Mouse (Mus musculus) forebrain, embryonic 13.5 days (tissue): ENCODE measurements around the gene Prpf8. TPM values are rescaled to one million over a fixed set of nuclear protein-coding genes. Genes with fewer than 3 reads are reported as not detected.
"Not testable (repeated sequence)": the region's sequence is repeated elsewhere in the genome, so short reads cannot be mapped to it uniquely, and the experiment has no call there.

Source experiments
- ATAC-seq: fragments of 200-750 bp; cut with Nextera tagmentation; 2 replicates; pipeline ENCODE4 v1.8.0; 2017
- H3K27ac ChIP-seq: fragments of 300-500 bp; sonication (generic); 2 replicates; pipeline ENCODE4 v1.5.1; 2015; ENCODE audit warnings: inconsistent platforms, mild to moderate bottlenecking, moderate library complexity
- H3K27me3 ChIP-seq: fragments of 300-500 bp; sonication (generic); 2 replicates; pipeline ENCODE4 v1.6.1; 2015; ENCODE audit warnings: mild to moderate bottlenecking, inconsistent platforms
- H3K36me3 ChIP-seq: fragments of 300-500 bp; sonication (generic); 2 replicates; pipeline ENCODE4 v1.6.1; 2015; ENCODE audit warnings: mild to moderate bottlenecking, inconsistent platforms; ENCODE audit not compliant: poor library complexity, severe bottlenecking
- H3K4me1 ChIP-seq: fragments of 300-500 bp; sonication (generic); 2 replicates; pipeline ENCODE4 v1.6.1; 2015; ENCODE audit warnings: inconsistent platforms
- H3K4me2 ChIP-seq: fragments of 300-500 bp; sonication (generic); 2 replicates; pipeline ENCODE4 v1.6.1; 2015; ENCODE audit warnings: inconsistent platforms, mild to moderate bottlenecking, moderate library complexity
- H3K4me3 ChIP-seq: fragments of 300-500 bp; sonication (generic); 2 replicates; pipeline ENCODE4 v1.5.1; 2015; ENCODE audit warnings: mild to moderate bottlenecking, inconsistent platforms
- H3K9ac ChIP-seq: fragments of 300-500 bp; sonication (generic); 2 replicates; pipeline ENCODE4 v1.6.1; 2015; ENCODE audit warnings: mild to moderate bottlenecking, inconsistent platforms
- H3K9me3 ChIP-seq: fragments of 300-500 bp; sonication (generic); replicated peaks from 2 replicates; pipeline ENCODE4 v1.6.1; 2016; ENCODE audit warnings: inconsistent platforms
- WGBS: fragments of 180-500 bp; shearing (Covaris S2); methylation state at CpG from one replicate; pipeline ENCODE4 v1.1.7; 2015; 5-methylcytosine and 5-hydroxymethylcytosine counted together
- polyA plus RNA-seq: library from polyadenylated mRNA; unstranded; fragments of >200 nt; fragmentation: Nextera tagmentation; extraction: Ambion mirVana; gene quantifications from 2 replicates; pipeline ENCODE4 v1.2.1, GENCODE M21; 2015

The Prpf8 gene
- polyA plus RNA-seq, 1 experiment from 2014 or later: 56.3 TPM

DNA sequence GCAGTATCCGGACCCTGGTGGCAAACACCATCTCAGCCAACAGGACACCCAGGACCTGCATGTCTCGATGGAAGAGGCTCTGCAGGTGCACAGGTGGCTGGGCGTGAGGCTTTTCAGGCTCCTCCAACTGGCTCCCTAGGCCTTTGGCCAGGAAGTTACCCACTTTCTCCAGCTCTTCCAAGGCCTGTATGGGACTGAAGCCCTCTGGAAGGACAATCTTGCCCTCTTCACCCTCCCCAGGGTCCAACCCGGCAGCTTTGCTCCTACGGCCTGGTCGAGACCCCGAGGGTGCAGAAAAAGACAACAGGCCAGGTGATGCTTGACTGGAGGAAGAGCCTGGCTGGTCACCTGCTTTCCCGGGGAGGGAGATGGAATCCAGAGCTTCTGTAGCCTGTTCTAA lies 34.5 kb upstream of the Prpf8 start:
- no peak overlapping the region for H3K4me3 ChIP-seq
- peaks cover 41% of the 10 kb centered on the region for H3K36me3 ChIP-seq
- peaks cover 18% of the 10 kb centered on the region for H3K4me1 ChIP-seq
- no peak overlapping the region for H3K27ac ChIP-seq
- no peak overlapping the region for H3K4me2 ChIP-seq
- WGBS: 89% methylated on average over 8 of the region's 8 CpGs
- H3K9ac ChIP-seq: 0 out of 2 replicates have a peak overlapping the region, but pooled peaks have one; percentile 8
- 0 out of 2 replicates have a peak, but pooled peaks cover 5% of the 10 kb centered on the region for H3K27me3 ChIP-seq
- H3K9me3 ChIP-seq: no peaks in the 10 kb centered on the region
- no peak for ATAC-seq

DNA sequence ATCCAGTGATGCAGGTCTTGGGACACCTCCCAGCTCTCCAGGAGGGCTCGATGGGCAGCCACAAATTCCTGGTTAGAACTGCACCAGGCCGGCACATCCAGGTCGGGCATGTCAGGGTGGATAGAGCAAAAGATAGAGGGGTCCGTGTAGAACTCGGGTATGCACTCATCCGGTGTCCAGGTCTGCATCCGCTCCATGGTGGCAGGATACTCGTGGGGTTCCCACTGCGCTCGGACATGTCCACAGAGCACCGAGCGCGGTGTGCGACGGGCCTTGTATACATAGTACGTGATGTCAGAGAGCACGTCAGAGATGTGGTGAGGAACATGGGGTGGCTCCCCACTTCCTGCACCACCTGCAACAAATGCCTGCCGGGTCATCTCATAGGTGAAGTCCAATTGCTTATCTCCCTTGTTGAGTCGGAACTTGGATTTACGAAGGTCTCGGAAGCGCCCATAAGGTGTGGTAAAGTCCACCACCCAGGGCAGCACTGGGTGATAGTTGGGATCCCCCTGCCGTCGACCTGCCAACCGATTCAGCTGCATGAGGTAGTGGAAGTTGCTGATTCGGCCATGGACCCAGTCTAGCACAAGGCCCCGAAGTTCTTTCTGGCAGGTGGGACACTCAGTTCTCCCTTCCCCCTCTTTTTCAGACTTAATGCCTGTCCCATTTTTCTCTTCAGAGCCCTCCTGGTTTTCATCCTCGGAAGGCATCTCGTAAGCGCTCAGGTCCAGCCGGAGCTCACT lies 33.6 kb upstream of the Prpf8 start:
- no peak overlapping the region for H3K4me3 ChIP-seq
- peaks cover 18% of the 10 kb centered on the region for H3K4me1 ChIP-seq
- peaks cover 35% of the 10 kb centered on the region for H3K36me3 ChIP-seq
- no peak overlapping the region for H3K9ac ChIP-seq
- no peak overlapping the region for H3K27ac ChIP-seq
- 92% methylated on average over 31 of the region's 31 CpGs for WGBS
- no peak for ATAC-seq
- H3K9me3 ChIP-seq: no peaks in the 10 kb centered on the region
- peak overlapping the region; percentile 97; the same call in 1 of the 2 replicates for H3K4me2 ChIP-seq
- H3K27me3 ChIP-seq: 0 out of 2 replicates have a peak, but pooled peaks cover 5% of the 10 kb centered on the region

DNA sequence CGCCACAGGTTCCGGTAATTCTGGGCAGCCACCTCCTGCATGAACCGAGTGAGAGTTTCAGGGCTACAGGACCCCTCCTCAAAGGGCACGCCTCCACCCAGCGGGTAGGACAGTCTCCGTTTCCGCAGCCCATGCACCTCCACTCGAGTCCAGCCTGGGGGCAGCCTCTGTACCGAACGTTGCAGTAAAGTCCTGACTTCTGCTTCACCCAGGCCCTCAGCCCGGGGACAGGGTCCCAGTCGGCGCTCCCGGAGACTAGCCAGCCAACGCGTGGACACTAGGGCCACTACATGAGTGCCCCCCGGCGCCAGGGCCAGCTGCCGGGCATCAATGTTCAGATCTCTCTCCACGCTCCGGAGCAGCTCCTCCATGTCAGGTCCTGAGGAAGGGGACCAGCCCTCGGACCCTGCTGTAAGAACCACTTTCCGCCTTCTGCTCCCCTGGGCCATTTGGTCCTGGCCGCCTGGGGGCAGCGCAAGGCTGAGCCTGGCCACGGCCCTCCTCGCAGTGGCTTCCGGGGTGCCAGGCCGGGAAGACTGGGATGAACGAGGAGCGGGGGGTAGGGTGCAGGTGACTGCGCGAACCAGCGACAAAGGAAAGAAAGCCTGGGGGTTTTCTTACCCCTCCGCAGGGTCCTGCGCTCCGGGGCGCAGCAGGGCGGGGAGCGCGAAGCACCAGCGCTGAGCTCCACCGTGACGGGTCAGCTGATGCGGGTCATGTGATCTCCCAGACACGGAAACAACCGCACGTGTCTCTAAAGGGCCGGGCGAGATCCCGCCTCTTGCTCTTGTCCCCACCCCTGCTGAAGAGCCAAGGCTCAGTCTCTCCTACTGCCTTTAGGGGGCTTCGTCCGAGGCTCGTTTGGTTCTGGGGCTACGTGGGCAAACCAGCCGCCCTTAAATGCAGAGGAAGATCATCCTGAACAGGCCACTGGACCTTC lies 32.4 kb upstream of the Prpf8 start, which contains the start of gene Wdr81:
Gene Wdr81, minus strand, starts transcription at position 727 of the 940 bp plus-strand sequence.
- H3K4me2 ChIP-seq: peak within 1 kb of the TSS; percentile 97
- 0 out of 2 replicates have a peak, but pooled peaks cover 5% of the 10 kb centered on the region for H3K27me3 ChIP-seq
- peak within 1 kb of the TSS; percentile 76 for H3K9ac ChIP-seq
- WGBS: 2% methylated on average over 55 of the region's 56 CpGs
- peaks cover 22% of the 10 kb centered on the region for H3K36me3 ChIP-seq
- peak within 1 kb of the TSS; percentile 57 for H3K4me3 ChIP-seq
- H3K4me1 ChIP-seq: peaks cover 18% of the 10 kb centered on the region
- H3K27ac ChIP-seq: no peak within 1 kb of the TSS
- H3K9me3 ChIP-seq: no peaks in the 10 kb centered on the region
- ATAC-seq: peak; percentile 96

DNA sequence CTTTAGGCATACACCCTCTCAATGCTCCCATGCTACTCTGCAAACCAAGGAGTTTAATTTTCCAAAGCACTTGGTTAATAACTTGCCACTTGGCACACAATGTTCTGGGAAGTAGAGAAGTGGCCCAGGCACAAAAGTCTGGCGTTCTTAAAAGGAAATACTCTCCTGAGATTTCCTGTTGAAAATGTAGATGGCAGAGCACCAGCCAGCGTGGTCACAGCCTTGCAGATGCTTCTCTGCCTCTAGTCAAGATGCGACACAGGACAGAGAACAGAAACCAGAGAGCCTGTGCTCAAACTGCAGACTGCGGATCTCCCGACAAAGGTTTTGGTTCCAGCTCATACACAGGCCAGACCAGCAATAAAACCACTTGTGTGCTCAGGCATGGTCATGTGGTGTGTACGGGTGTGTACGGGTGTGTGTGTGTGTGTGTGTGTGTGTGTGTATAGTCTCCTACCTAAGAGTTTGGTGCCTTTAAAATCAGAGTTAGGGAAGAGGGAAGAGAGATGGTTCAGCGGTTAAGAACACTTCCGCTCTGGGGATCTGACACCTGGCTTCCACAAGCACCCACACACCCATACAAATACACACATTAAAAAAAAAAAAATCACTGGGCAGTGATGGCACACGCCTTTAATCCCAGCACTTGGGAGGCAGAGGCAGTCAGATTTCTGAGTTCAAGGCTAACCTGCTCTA lies 31.4 kb upstream of the Prpf8 start:
- Histone ChIP-seq H3K27me3 (0 out of 2 replicates have a peak, but pooled peaks cover 5% of the 10 kb centered on the region), H3K9me3 (no peaks in the 10 kb centered on the region), H3K4me1 (peaks cover 22% of the 10 kb centered on the region), H3K36me3 (peaks cover 18% of the 10 kb centered on the region; the same call in 1 of the 2 replicates), H3K27ac (no peak overlapping the region), H3K4me2 (peak overlapping the region; percentile 97), H3K9ac (peak overlapping the region; percentile 76), H3K4me3 (peak overlapping the region; percentile 57)
- WGBS: 77% methylated on average over 10 of the region's 10 CpGs
- no peak for ATAC-seq

DNA sequence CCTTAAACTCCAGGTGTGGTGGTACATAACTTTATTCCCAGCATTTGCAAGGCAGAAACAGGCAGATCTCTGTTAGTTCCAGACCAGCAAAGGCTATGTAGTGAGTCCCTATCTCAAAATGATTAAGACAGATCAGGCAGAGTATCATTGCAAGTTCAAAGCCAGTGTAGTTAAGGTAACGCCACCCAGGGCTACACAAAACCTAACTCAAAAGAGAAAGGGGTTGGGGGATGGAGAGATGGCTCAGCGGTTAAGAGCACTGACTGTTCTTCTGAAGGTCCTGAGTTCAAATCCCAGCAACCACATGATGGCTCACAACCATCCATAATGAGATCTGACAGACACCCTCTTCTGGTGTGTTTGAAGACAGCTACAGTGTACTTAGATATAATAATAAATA lies 30.6 kb upstream of the Prpf8 start:
- not testable (repeated sequence) for H3K27ac ChIP-seq, H3K9me3 ChIP-seq, H3K4me2 ChIP-seq, H3K9ac ChIP-seq, H3K36me3 ChIP-seq, H3K4me3 ChIP-seq, H3K27me3 ChIP-seq, ATAC-seq
- WGBS: 91% methylated on average over 2 of the region's 2 CpGs
- H3K4me1 ChIP-seq: peaks cover 24% of the 10 kb centered on the region

DNA sequence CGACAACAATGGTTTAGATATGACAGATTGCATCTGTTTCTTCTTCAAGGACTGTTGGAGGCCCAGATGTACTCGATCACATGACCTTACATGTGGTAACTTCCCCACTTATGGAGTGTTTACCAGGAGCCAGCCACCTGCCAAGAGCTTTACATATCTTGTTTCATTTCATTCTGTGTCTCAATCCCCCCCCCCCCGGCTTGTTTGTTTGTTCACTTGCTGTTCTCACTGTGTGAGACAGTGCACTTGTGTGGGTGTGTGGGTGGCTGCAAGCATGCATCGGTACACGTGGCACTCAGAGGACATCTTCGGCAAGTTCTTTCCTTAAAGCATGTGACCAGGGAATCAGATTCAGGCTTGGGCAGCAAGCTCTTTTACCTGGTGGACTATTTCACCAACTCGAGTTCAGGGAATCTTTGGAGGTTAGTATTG lies 30.2 kb upstream of the Prpf8 start:
- H3K36me3 ChIP-seq: peaks cover 7% of the 10 kb centered on the region; the same call in 1 of the 2 replicates
- H3K9me3 ChIP-seq: no peaks in the 10 kb centered on the region
- 91% methylated on average over 7 of the region's 7 CpGs for WGBS

DNA sequence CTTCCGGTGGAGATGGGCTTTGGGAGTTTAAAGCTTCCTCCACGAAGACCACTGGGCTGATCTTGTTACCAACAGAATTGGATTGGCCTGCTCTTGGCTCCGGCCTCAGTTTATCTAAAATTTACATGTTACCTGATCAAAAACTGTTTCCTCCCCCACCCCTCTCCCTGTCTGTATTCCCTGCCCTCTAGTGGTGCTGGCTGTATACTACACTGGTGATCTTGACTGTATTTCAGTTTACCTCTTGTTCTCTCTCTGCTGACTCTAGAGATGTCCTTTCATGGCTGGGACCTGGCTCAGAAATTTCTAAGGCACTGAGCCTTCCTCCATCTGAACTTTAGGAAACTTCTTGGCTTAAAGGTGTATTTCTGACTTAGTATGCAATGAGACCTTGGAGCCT lies 28.4 kb upstream of the Prpf8 start:
- H3K4me1 ChIP-seq: peaks cover 40% of the 10 kb centered on the region
- no peaks in the 10 kb centered on the region for H3K9me3 ChIP-seq
- H3K27me3 ChIP-seq: 0 out of 2 replicates have a peak, but pooled peaks cover 5% of the 10 kb centered on the region
- H3K4me3 ChIP-seq: no peak overlapping the region
- H3K27ac ChIP-seq: no peak overlapping the region
- 17% methylated on average over 3 of the region's 3 CpGs for WGBS
- H3K36me3 ChIP-seq: no peaks in the 10 kb centered on the region
- no peak overlapping the region for H3K4me2 ChIP-seq
- no peak overlapping the region for H3K9ac ChIP-seq
- no peak for ATAC-seq

More for the DNA sequence above, 30.2 kb upstream of the Prpf8 start:
- no peak for ATAC-seq
- Histone ChIP-seq H3K9ac (no peak overlapping the region), H3K4me3 (no peak overlapping the region), H3K4me2 (no peak overlapping the region), H3K4me1 (peaks cover 24% of the 10 kb centered on the region), H3K27me3 (0 out of 2 replicates have a peak, but pooled peaks cover 5% of the 10 kb centered on the region), H3K27ac (no peak overlapping the region)

DNA sequence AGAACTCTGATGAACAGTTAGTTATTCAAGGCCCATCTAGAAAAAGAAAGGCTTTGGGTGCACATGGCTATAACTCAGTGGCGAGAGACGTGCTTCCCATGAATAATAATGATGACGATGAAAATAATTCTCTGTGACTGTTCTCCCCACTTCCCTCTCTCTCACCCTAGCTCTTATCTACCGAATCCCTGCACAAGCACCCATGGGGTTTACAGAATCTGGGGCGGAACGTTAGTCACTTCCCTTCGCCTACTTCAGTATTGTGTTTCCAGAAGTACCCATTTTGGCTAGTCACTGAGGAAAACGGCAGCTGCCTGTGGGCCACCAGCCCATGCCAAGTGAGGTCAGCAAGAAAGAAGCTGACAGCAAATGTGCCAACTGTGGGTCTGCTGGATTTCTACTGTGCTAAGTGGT lies 28.0 kb upstream of the Prpf8 start:
- 86% methylated on average over 8 of the region's 8 CpGs for WGBS
- Histone ChIP-seq H3K4me1 (peaks cover 37% of the 10 kb centered on the region), H3K9me3 (no peaks in the 10 kb centered on the region), H3K36me3 (no peaks in the 10 kb centered on the region), H3K9ac (no peak overlapping the region), H3K4me3 (no peak overlapping the region), H3K27me3 (0 out of 2 replicates have a peak, but pooled peaks cover 4% of the 10 kb centered on the region), H3K4me2 (no peak overlapping the region), H3K27ac (no peak overlapping the region)
- no peak for ATAC-seq

DNA sequence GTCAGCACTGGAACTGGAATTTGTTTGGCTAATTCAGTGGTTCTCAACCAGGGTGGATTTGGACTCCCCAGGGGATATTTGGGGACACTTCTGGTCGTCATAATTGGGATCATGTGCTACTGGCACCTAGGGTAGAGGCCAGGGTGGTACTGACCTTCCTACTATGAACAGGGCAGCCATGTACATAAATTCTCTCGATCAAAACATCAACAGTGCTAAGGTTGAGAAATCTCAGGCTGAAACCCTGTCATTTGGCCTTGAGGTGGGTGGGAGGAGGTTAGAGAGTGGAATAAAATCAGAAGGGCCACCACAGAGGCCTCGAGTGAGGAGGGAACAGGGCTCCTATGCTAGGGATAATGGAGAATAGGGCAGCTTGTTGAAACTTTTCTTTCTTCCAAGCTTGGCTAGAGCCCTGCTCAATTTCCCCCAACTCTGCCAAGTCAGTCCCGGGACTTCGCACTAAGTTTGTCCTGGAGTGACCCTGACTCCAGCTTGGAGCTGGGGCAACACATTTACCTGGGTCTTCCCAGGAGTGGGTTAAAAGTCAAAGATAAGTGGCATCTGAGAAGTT lies 27.4 kb upstream of the Prpf8 start:
- Histone ChIP-seq H3K4me2 (peak overlapping the region; percentile 81), H3K4me3 (no peak overlapping the region), H3K36me3 (no peaks in the 10 kb centered on the region), H3K27ac (peak overlapping the region; percentile 87; the same call in 1 of the 2 replicates), H3K4me1 (peaks cover 31% of the 10 kb centered on the region), H3K27me3 (no peaks in the 10 kb centered on the region), H3K9ac (no peak overlapping the region), H3K9me3 (no peaks in the 10 kb centered on the region)
- WGBS: 88% methylated on average over 5 of the region's 5 CpGs
- ATAC-seq: no peak

DNA sequence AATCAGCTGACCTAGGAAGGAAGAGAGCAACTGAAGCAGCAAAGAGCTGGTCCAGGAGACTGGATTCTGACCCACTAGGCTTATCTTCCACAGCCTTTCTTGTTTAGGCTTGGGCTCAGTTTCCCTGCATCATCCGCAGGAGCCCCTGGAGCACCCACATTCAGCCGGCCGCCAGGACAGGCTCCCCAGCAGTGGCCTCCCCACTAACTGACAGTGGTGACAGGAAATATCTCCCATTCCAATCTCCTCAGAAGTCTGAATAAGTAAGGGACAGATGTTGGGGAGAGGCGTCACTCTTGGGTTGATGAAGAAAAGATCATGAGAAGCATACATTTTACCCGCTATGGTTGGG lies 26.9 kb upstream of the Prpf8 start:
- no peaks in the 10 kb centered on the region for H3K27me3 ChIP-seq
- WGBS: 21% methylated on average over 5 of the region's 5 CpGs
- H3K27ac ChIP-seq: peak overlapping the region; percentile 87
- H3K4me3 ChIP-seq: peak overlapping the region; percentile 59
- peak overlapping the region; percentile 81 for H3K4me2 ChIP-seq
- H3K36me3 ChIP-seq: no peaks in the 10 kb centered on the region
- ATAC-seq: no peak
- no peak overlapping the region; the same call in 1 of the 2 replicates for H3K9ac ChIP-seq
- H3K4me1 ChIP-seq: peaks cover 30% of the 10 kb centered on the region
- no peaks in the 10 kb centered on the region for H3K9me3 ChIP-seq
